Comparison of ENCODE assay signal across 28 mouse cellular contexts in genomic region chr10:60790912-60791311, GRCm38 (mm10). TPM values are rescaled to one million over a fixed set of nuclear protein-coding genes. Genes with fewer than 3 reads are reported as not detected.
A peak's percentile ranks its signal among the peaks of the same experiment; 100 is the strongest.
DNase-seq lines count a peak whose midpoint lies in the region; ATAC-seq and TF ChIP-seq lines count a peak whose summit lies in the region.
"Had no signal": no experiment of that assay in that cellular context is flagged by ENCODE, and none has a peak within 500 bp of the region (broad histone marks: within the 10 kb centered on the region; RNA-seq: fewer than 3 reads in every experiment).

No protein-coding gene starts in this region.

- H3K4me1 ChIP-seq in intestine, embryonic 16.5 days (ENCODE audit: control insufficient read depth, insufficient read depth, low read length), result peaks cover 32% of the 10 kb centered on the region
- H3K4me1 ChIP-seq in intestine, embryonic 15.5 days (replicated peaks), result peaks cover 30% of the 10 kb centered on the region
- peaks cover 43% of the 10 kb centered on the region for H3K4me1 ChIP-seq in small intestine, adult 2 months (ENCODE audit: control insufficient read depth, insufficient read depth, insufficient read length, low read length)
- peaks cover 74% of the 10 kb centered on the region for H3K4me1 ChIP-seq in embryonic facial prominence, embryonic 10.5 days

- no peak overlapping the region for H3K27ac ChIP-seq in intestine, embryonic 16.5 days (ENCODE audit: low read length)
- no peak overlapping the region for H3K27ac ChIP-seq in intestine, embryonic 15.5 days
- 0 out of 2 replicates have a peak overlapping the region, but pooled peaks have one; percentile 5 for H3K27ac ChIP-seq in small intestine, adult 2 months (ENCODE audit: insufficient read depth, low read depth, low read length)
- no peak overlapping the region for H3K27ac ChIP-seq in embryonic facial prominence, embryonic 10.5 days (replicated peaks)
- H3K27ac ChIP-seq: embryonic facial prominence, embryonic 13.5 days; forebrain, embryonic 10.5 days; forebrain, embryonic 13.5 days; hindbrain, embryonic 10.5 days; hindbrain, embryonic 14.5 days; hindbrain, postnatal 0 days had no signal

- no peaks in the 10 kb centered on the region for H3K27me3 ChIP-seq in intestine, embryonic 16.5 days (replicated peaks; ENCODE audit: control insufficient read depth, insufficient read depth, low read length)
- no peaks in the 10 kb centered on the region for H3K27me3 ChIP-seq in intestine, embryonic 15.5 days (replicated peaks)
- H3K27me3 ChIP-seq in small intestine, adult 2 months (ENCODE audit: control insufficient read depth, insufficient read depth, low read length), result no peaks in the 10 kb centered on the region
- H3K27me3 ChIP-seq in embryonic facial prominence, embryonic 10.5 days (replicated peaks; ENCODE audit: low read depth, poor library complexity, severe bottlenecking), result peaks cover 19% of the 10 kb centered on the region
- H3K27me3 ChIP-seq: embryonic facial prominence, embryonic 13.5 days had no signal

- no peak overlapping the region for H3K4me2 ChIP-seq in intestine, embryonic 16.5 days (ENCODE audit: low read depth, low read length)
- H3K4me2 ChIP-seq in intestine, embryonic 15.5 days (replicated peaks), result no peak overlapping the region
- H3K4me2 ChIP-seq: embryonic facial prominence, embryonic 13.5 days; forebrain, embryonic 13.5 days; heart, embryonic 11.5 days; hindbrain, embryonic 14.5 days had no signal

- DNase-seq in cerebellum, adult 11-12 months, result peak; percentile 37
- DNase-seq in brain, adult 2 months (ENCODE audit: low read depth, low spot score), result peak; percentile 15
- no peak for DNase-seq in layer of hippocampus, adult 11-12 months (ENCODE audit: low spot score)
- no peak for DNase-seq in embryonic facial prominence, embryonic 10.5 days (ENCODE audit: low spot score)
- DNase-seq: adrenal gland, adult 2 months; adrenal gland, postnatal 25 days; cerebellum, adult 11 months; cerebellum, postnatal 10 days; gastrocnemius, postnatal 10 days; gastrocnemius, postnatal 36 days; heart, adult 2 months; heart, postnatal 36 days; kidney, adult 18-20 months had no signal

- H3K36me3 ChIP-seq in intestine, embryonic 16.5 days (ENCODE audit: control insufficient read depth, insufficient read depth, low read length), result no peaks in the 10 kb centered on the region
- no peaks in the 10 kb centered on the region for H3K36me3 ChIP-seq in intestine, embryonic 15.5 days
- H3K36me3 ChIP-seq in small intestine, adult 2 months (ENCODE audit: control insufficient read depth, insufficient read depth, low read length), result no peaks in the 10 kb centered on the region
- no peaks in the 10 kb centered on the region for H3K36me3 ChIP-seq in embryonic facial prominence, embryonic 10.5 days (replicated peaks)
- H3K36me3 ChIP-seq: embryonic facial prominence, embryonic 13.5 days; forebrain, embryonic 10.5 days; G1E; hindbrain, embryonic 10.5 days had no signal

- no peak overlapping the region for H3K9ac ChIP-seq in intestine, embryonic 16.5 days (ENCODE audit: low read depth, low read length)
- no peak overlapping the region for H3K9ac ChIP-seq in intestine, embryonic 15.5 days
- H3K9ac ChIP-seq: embryonic facial prominence, embryonic 13.5 days; forebrain, embryonic 13.5 days; hindbrain, embryonic 14.5 days had no signal

- no peaks in the 10 kb centered on the region for H3K9me3 ChIP-seq in intestine, embryonic 16.5 days (ENCODE audit: control insufficient read depth, low read length)
- no peaks in the 10 kb centered on the region for H3K9me3 ChIP-seq in intestine, embryonic 15.5 days
- no peaks in the 10 kb centered on the region for H3K9me3 ChIP-seq in embryonic facial prominence, embryonic 10.5 days
- H3K9me3 ChIP-seq: embryonic facial prominence, embryonic 13.5 days; forebrain, embryonic 10.5 days; forebrain, embryonic 13.5 days; hindbrain, embryonic 10.5 days had no signal

- WGBS in intestine, embryonic 16.5 days, result 72% methylated on average over 6 of the region's 6 CpGs
- 69% methylated on average over 6 of the region's 6 CpGs for WGBS in intestine, embryonic 15.5 days
- WGBS in small intestine, adult 2 months, result 47% methylated on average over 6 of the region's 6 CpGs
- WGBS in embryonic facial prominence, embryonic 10.5 days, result 88% methylated on average over 6 of the region's 6 CpGs

- no peak overlapping the region for H3K4me3 ChIP-seq in intestine, embryonic 16.5 days (ENCODE audit: low read length)
- H3K4me3 ChIP-seq in intestine, embryonic 15.5 days (replicated peaks), result no peak overlapping the region
- no peak overlapping the region for H3K4me3 ChIP-seq in small intestine, adult 2 months (ENCODE audit: low read depth, low read length)
- H3K4me3 ChIP-seq in embryonic facial prominence, embryonic 10.5 days, result no peak overlapping the region
- H3K4me3 ChIP-seq: embryonic facial prominence, embryonic 13.5 days; erythroblast, embryonic 14.5 days; forebrain, embryonic 10.5 days; forebrain, embryonic 13.5 days; heart, adult 2 months; hindbrain, embryonic 10.5 days had no signal

- no peak for TF ChIP-seq POLR2A in small intestine, adult 2 months (IDR thresholded peaks at IDR 0.05; ENCODE audit: low read depth, low read length)

- TF ChIP-seq CTCF in small intestine, adult 2 months (IDR thresholded peaks at IDR 0.05; ENCODE audit: extremely low read depth, insufficient read length, insufficient replicate concordance, low read depth, low read length), result no peak

- ATAC-seq in cerebellum, adult (ENCODE audit: insufficient number of reproducible peaks, low FRiP score, low TSS enrichment), result no peak
- ATAC-seq in intestine, embryonic 16.5 days, result peak; percentile 26; the same call in 1 of the 2 replicates
- ATAC-seq in intestine, embryonic 15.5 days, result no peak
- ATAC-seq: forebrain, embryonic 13.5 days; forebrain, embryonic 16.5 days; hindbrain, postnatal 0 days; inflammation-experienced regulatory T-cells, adult 6 months had no signal

RNA-seq across cellular contexts. Expression of gene Slc29a3, which starts 38.3 kb away (rescaled TPM):
- polyA plus RNA-seq in intestine, embryonic 16.5 days (2015; fragmentation: Nextera tagmentation; extraction: Ambion mirVana), result 7.6 and 8.2 TPM in 2 replicates
- 9.1 and 11.1 TPM in 2 replicates for polyA plus RNA-seq in intestine, embryonic 15.5 days (2015; fragmentation: Nextera tagmentation; extraction: Ambion mirVana)
- 3.8 and 5.0 TPM in 2 replicates for polyA plus RNA-seq in small intestine, adult 2 months (2012; rRNA removed)
- 9.4 and 12.7 TPM in 2 replicates for polyA plus RNA-seq in embryonic facial prominence, embryonic 10.5 days (2016; fragmentation: Nextera tagmentation; extraction: Ambion mirVana)

RNA-seq across cellular contexts. Expression of gene Unc5b, which starts 40.5 kb away (rescaled TPM):
- polyA plus RNA-seq in intestine, embryonic 16.5 days (2015; fragmentation: Nextera tagmentation; extraction: Ambion mirVana), result 4.3 and 4.6 TPM in 2 replicates
- polyA plus RNA-seq in intestine, embryonic 15.5 days (2015; fragmentation: Nextera tagmentation; extraction: Ambion mirVana), result 4.6 and 5.1 TPM in 2 replicates
- polyA plus RNA-seq in small intestine, adult 2 months (2012; rRNA removed), result 24.6 and 71.6 TPM in 2 replicates
- 6.0 and 7.2 TPM in 2 replicates for polyA plus RNA-seq in embryonic facial prominence, embryonic 10.5 days (2016; fragmentation: Nextera tagmentation; extraction: Ambion mirVana)
- polyA plus RNA-seq: erythroblast, embryonic 14.5 days; G1E had no signal

Comparison
In these comparisons a context has a peak if more than half of its experiments do, and no peak if none do; other contexts are left out.
1. DNase-seq: peak in cerebellum, adult 11-12 months (single experiment) and brain, adult 2 months (single experiment); none in layer of hippocampus, adult 11-12 months (single experiment) and embryonic facial prominence, embryonic 10.5 days (single experiment).